Mouse (Mus musculus): ENCODE results near the gene Ptcd3. TPM values are rescaled to one million over a fixed set of nuclear protein-coding genes. Genes with fewer than 3 reads are reported as not detected.

The Ptcd3 gene
- polyA plus RNA-seq, 1 experiment from 2014 or later: 125 TPM

DNA sequence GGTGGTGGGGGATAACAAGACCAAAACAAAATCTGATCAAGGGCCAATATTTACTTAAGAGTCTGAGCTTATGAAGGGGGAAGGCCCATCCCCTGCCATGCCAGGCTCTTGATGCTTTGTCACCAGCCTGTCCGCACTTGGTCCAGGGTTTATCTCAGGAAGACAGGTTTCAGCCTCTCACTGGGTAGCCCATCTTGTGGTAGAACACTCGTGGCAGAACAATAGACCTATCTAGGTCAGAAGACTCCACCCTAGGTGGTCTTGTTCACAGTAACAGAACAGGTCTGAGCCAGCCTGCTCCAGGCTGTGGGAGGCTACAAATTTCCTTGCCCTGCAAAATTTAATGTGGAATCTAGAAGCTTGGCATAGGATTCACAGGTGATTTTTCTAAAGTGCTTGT, 71.7 kb downstream of the Ptcd3 start:
- Histone ChIP-seq H3K4me1 (ENCODE audit: control insufficient read depth, insufficient read depth, low read length) (peaks cover 7% of the 10 kb centered on the region), H3K9me3 (ENCODE audit: control insufficient read depth, low read length) (no peaks in the 10 kb centered on the region), H3K4me2 (no peak overlapping the region), H3K4me3 (ENCODE audit: low read depth, low read length) (no peak overlapping the region), H3K9ac (ENCODE audit: low read length) (no peak overlapping the region), H3K36me3 (ENCODE audit: control insufficient read depth, insufficient read depth, low read length) (peaks cover 4% of the 10 kb centered on the region; the same call in 1 of the 2 replicates), H3K27ac (ENCODE audit: low read depth, low read length) (no peak overlapping the region), H3K27me3 (ENCODE audit: control insufficient read depth, insufficient read depth, low read length) (no peaks in the 10 kb centered on the region)
- WGBS: 79% methylated on average over 2 of the region's 2 CpGs
- ATAC-seq (ENCODE audit: low FRiP score) (no peak), DNase-seq (ENCODE audit: low spot score, missing footprints) (no peak)

DNA sequence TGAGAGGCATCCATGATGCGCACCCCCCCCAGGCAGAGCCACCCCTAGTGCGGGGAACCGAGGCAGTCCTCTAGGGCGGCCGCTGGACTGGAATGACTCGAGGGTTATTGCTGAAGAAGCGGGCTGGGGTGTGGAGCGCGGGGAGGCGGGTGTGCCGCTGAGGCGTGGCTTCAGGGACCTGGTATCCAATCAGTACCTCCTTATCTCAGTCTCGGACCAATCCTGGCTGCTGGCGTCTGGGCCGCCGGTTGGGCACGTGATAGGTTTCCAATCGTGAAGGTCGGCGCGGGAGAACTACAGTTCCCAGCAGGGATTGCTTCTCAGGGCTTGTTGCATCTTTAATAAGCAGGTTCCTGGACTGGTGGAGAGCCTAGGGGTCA, 77.0 kb downstream of the Ptcd3 start:
- Histone ChIP-seq H3K4me2 (peak overlapping the region; percentile 70), H3K9ac (ENCODE audit: low read length) (peak overlapping the region; percentile 84), H3K36me3 (ENCODE audit: control insufficient read depth, insufficient read depth, low read length) (0 out of 2 replicates have a peak, but pooled peaks cover 2% of the 10 kb centered on the region), H3K27me3 (ENCODE audit: control insufficient read depth, insufficient read depth, low read length) (no peaks in the 10 kb centered on the region), H3K27ac (ENCODE audit: low read depth, low read length) (peak overlapping the region; percentile 47), H3K4me3 (ENCODE audit: low read depth, low read length) (peak overlapping the region; percentile 95), H3K4me1 (ENCODE audit: control insufficient read depth, insufficient read depth, low read length) (peaks cover 9% of the 10 kb centered on the region), H3K9me3 (ENCODE audit: control insufficient read depth, low read length) (no peaks in the 10 kb centered on the region)
- ATAC-seq (ENCODE audit: low FRiP score) (peak; percentile 99), DNase-seq (ENCODE audit: low spot score, missing footprints) (peak; percentile 97)
- 0% methylated on average over 21 of the region's 21 CpGs for WGBS

DNA sequence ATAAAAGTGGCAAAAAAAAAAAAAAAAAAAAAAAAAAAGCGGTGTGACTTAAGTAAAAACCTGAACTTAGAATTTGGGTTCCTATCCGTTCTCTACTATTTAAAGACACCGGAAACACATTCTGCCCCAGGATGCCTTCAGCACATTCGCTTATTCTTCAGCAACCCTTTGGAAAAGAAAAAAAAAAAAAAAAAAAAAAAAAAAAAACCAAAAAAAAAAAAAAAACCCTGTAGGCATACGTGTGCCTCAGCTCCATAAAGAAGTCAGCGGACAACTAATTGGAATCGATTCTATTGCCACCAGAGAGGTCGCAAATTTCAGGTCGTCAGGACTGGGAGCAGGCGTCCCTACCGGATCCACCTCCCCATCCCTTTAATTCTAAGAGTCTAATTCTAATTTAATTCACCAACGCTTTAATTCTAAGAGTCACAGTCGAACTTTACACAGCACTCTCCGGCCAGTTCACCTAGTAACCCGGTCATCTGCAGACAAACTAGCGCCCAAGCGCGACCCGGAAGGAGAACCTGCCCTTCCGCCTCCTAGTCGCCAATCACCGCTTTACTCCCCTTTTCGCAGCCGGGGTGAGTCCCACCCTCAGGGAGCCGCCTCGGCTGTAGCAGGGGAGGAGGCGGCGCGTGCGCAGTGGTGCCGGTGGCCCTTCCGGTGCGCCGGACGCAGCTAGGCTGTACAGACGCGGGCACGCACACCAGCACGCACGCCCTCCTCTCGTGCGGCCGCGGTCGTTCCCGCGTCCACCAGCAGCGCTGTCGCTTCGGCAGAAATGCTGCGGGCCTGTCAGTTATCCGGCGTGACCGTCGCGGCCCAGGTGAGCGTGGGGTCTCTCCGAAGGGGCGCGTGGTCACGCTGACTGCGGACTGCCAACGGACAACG, 77.6 kb downstream of the Ptcd3 start, which contains the start of gene Immt:
Gene Immt (plus strand): TSS at position 642 of the 891 bp plus-strand sequence.
- DNase-seq (ENCODE audit: low spot score, missing footprints): peak; percentile 100
- H3K36me3 ChIP-seq (ENCODE audit: control insufficient read depth, insufficient read depth, low read length): 0 out of 2 replicates have a peak, but pooled peaks cover 2% of the 10 kb centered on the region
- H3K4me3 ChIP-seq (ENCODE audit: low read depth, low read length): peak within 1 kb of the TSS; percentile 95
- peaks cover 9% of the 10 kb centered on the region for H3K4me1 ChIP-seq (ENCODE audit: control insufficient read depth, insufficient read depth, low read length)
- peak; percentile 99 for ATAC-seq (ENCODE audit: low FRiP score)
- H3K4me2 ChIP-seq: peak within 1 kb of the TSS; percentile 70
- peak within 1 kb of the TSS; percentile 84 for H3K9ac ChIP-seq (ENCODE audit: low read length)
- WGBS: under 1% methylated on average over 64 of the region's 64 CpGs
- H3K27ac ChIP-seq (ENCODE audit: low read depth, low read length): peak within 1 kb of the TSS; percentile 47
- H3K27me3 ChIP-seq (ENCODE audit: control insufficient read depth, insufficient read depth, low read length): no peaks in the 10 kb centered on the region
- H3K9me3 ChIP-seq (ENCODE audit: control insufficient read depth, low read length): no peaks in the 10 kb centered on the region

Other genes with a start within 250 kb of the Ptcd3 start
- 72.1 TPM in 2 replicates for gene Reep1, start 201.2 kb downstream of the Ptcd3 start, polyA plus RNA-seq (2014; fragmentation: Nextera tagmentation; extraction: Ambion mirVana)
- gene Mrpl35, start 81.8 kb downstream of the Ptcd3 start, polyA plus RNA-seq (2014; fragmentation: Nextera tagmentation; extraction: Ambion mirVana): 58.0 and 58.2 TPM in 2 replicates
- gene Immt, start 77.4 kb downstream of the Ptcd3 start, polyA plus RNA-seq (2014; fragmentation: Nextera tagmentation; extraction: Ambion mirVana): 186 and 205 TPM in 2 replicates
- 26.5 and 27.3 TPM in 2 replicates for gene Polr1a, start 303 bp upstream of the Ptcd3 start, polyA plus RNA-seq (2014; fragmentation: Nextera tagmentation; extraction: Ambion mirVana)
- gene St3gal5, start 188.8 kb upstream of the Ptcd3 start, polyA plus RNA-seq (2014; fragmentation: Nextera tagmentation; extraction: Ambion mirVana): 33.4 and 40.7 TPM in 2 replicates